In the genomic region with DNA sequence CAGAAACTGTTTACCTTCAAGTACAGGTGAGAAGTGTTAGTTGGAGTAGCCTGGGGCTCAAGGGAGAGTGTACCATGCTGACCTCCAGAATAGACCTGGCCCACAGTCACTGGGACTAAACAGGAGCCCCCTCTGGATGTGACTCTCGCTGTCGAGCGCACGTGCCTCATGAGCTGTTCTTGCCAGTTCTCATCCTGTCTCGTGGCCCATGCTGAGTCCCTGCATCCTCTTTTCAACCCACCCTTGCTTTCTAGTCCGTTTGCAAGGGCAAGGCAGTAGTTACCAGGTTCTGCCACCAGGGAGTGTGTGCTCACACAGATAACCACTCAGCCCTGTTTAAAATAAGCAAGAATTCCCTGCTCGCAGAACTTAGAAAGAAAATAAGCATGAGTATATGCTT, we compare ENCODE assay signal across 7 mouse cellular contexts. TPM values are rescaled to one million over a fixed set of nuclear protein-coding genes. Genes with fewer than 3 reads are reported as not detected.
DNase-seq lines count a peak whose midpoint lies in the region; ATAC-seq and TF ChIP-seq lines count a peak whose summit lies in the region.

No protein-coding gene starts in this region.

- no peak overlapping the region for H3K4me2 ChIP-seq in midbrain, embryonic 11.5 days

- H3K9me3 ChIP-seq in midbrain, embryonic 11.5 days (ENCODE audit: control insufficient read depth, low read length) = no peaks in the 10 kb centered on the region

- ATAC-seq in midbrain, embryonic 11.5 days (ENCODE audit: low FRiP score) = peak; percentile 45; the same call in 1 of the 2 replicates

- peak; percentile 71; the same call in 1 of the 2 replicates for TF ChIP-seq CTCF in brain, embryonic 14.5 days (IDR thresholded peaks at IDR 0.05; ENCODE audit: borderline replicate concordance, extremely low read depth, insufficient read depth, insufficient read length)

- H3K4me3 ChIP-seq in midbrain, embryonic 11.5 days (ENCODE audit: low read depth, low read length) = no peak overlapping the region

- no peak overlapping the region for H3K27ac ChIP-seq in midbrain, embryonic 11.5 days (ENCODE audit: low read depth, low read length)

- H3K4me1 ChIP-seq in midbrain, embryonic 11.5 days (ENCODE audit: control insufficient read depth, insufficient read depth, low read length) = peaks cover 3% of the 10 kb centered on the region; the same call in 1 of the 2 replicates

- H3K36me3 ChIP-seq in midbrain, embryonic 11.5 days (ENCODE audit: control insufficient read depth, insufficient read depth, low read length) = no peaks in the 10 kb centered on the region

- DNase-seq in urinary bladder, postnatal 14 days (ENCODE audit: low spot score) = peak; percentile 32
- no peak for DNase-seq in urinary bladder, adult 2 months (ENCODE audit: low spot score)
- peak; percentile 67 for DNase-seq in brain, embryonic 14.5 days (ENCODE audit: low read depth)
- peak; percentile 70 for DNase-seq in heart, postnatal 4 days
- peak; percentile 35 to 64 for DNase-seq in layer of hippocampus, postnatal 25 days (ENCODE audit: extremely low spot score in 1 of 2, low spot score in 1 of 2)
- DNase-seq in midbrain, embryonic 11.5 days (ENCODE audit: low spot score, missing footprints) = peak; percentile 92
- DNase-seq in spleen, postnatal 36 days (ENCODE audit: low spot score in 2 of 2) = peak; percentile 43 to 57

- no peaks in the 10 kb centered on the region for H3K27me3 ChIP-seq in midbrain, embryonic 11.5 days (ENCODE audit: control insufficient read depth, insufficient read depth, low read length)

- TF ChIP-seq POLR2A in brain, embryonic 14.5 days (IDR thresholded peaks at IDR 0.05; ENCODE audit: borderline replicate concordance, extremely low read depth, insufficient read depth, insufficient read length, poor library complexity, severe bottlenecking) = no peak

- 34% methylated on average over 7 of the region's 7 CpGs for WGBS in midbrain, embryonic 11.5 days

- H3K9ac ChIP-seq in midbrain, embryonic 11.5 days (ENCODE audit: low read length) = no peak overlapping the region

RNA-seq across cellular contexts. Expression of a gene that starts 6.9 kb away (rescaled TPM):
- 0.01 TPM in 1 of 2 replicates, not detected in the other for polyA plus RNA-seq in urinary bladder, adult 2 months (2012; rRNA removed)
- polyA plus RNA-seq in brain, embryonic 14.5 days (2012; rRNA removed) = 1.6 and 2.2 TPM in 2 replicates
- total RNA-seq in heart, postnatal 4 days (2021) = not detected
- 10 to 100 TPM; 13.8 to 13.9 TPM for total RNA-seq in layer of hippocampus, postnatal 25 days (2021)
- 0.26 and 0.34 TPM in 2 replicates for polyA plus RNA-seq in midbrain, embryonic 11.5 days (2014; fragmentation: Nextera tagmentation; extraction: Ambion mirVana)

RNA-seq across cellular contexts. Expression of a gene that starts 36.8 kb away (rescaled TPM):
- 0.14 and 0.15 TPM in 2 replicates for polyA plus RNA-seq in urinary bladder, adult 2 months (2012; rRNA removed)
- not detected in 2 replicates for polyA plus RNA-seq in brain, embryonic 14.5 days (2012; rRNA removed)
- total RNA-seq in heart, postnatal 4 days (2021) = not detected
- not detected for total RNA-seq in layer of hippocampus, postnatal 25 days (2021)
- polyA plus RNA-seq in midbrain, embryonic 11.5 days (2014; fragmentation: Nextera tagmentation; extraction: Ambion mirVana) = not detected in 2 replicates
